Mouse (Mus musculus): ENCODE results near the gene St3gal5.

The St3gal5 gene

GRCm38 (mm10) chr6:72132671-72133214 lies 35.4 kb downstream of the St3gal5 start:
- DNase-seq (ENCODE audit: low read depth), result no peak

- peak; percentile 36 for DNase-seq (ENCODE audit: low read depth)
Measured at GRCm38 (mm10) chr6:72134850-72135515, 37.6 kb downstream of the St3gal5 start.

- DNase-seq (ENCODE audit: low read depth), result no peak
Measured at GRCm38 (mm10) chr6:72136016-72136415, 38.6 kb downstream of the St3gal5 start.

GRCm38 (mm10) chr6:72136543-72136942 lies 39.2 kb downstream of the St3gal5 start:
- DNase-seq (ENCODE audit: low read depth), result no peak

GRCm38 (mm10) chr6:72139508-72140193 lies 42.3 kb downstream of the St3gal5 start:
- no peak for DNase-seq (ENCODE audit: low read depth)

- DNase-seq (ENCODE audit: low read depth), result peak; percentile 35
Measured at GRCm38 (mm10) chr6:72140371-72140770, 43.0 kb downstream of the St3gal5 start.

GRCm38 (mm10) chr6:72141191-72141590 lies 43.8 kb downstream of the St3gal5 start:
- no peak for DNase-seq (ENCODE audit: low read depth)

GRCm38 (mm10) chr6:72142561-72142960 lies 45.2 kb downstream of the St3gal5 start:
- no peak for DNase-seq (ENCODE audit: low read depth)

GRCm38 (mm10) chr6:72144353-72144752 lies 47.0 kb downstream of the St3gal5 start:
- no peak for DNase-seq (ENCODE audit: low read depth)

GRCm38 (mm10) chr6:72146803-72147202 lies 49.4 kb downstream of the St3gal5 start:
- DNase-seq (ENCODE audit: low read depth), result no peak

GRCm38 (mm10) chr6:72148721-72149120 lies 51.3 kb downstream of the St3gal5 start:
- DNase-seq (ENCODE audit: low read depth), result no peak

- DNase-seq (ENCODE audit: low read depth), result no peak
Measured at GRCm38 (mm10) chr6:72149797-72150196, 52.4 kb downstream of the St3gal5 start.

- no peak for DNase-seq (ENCODE audit: low read depth)
Measured at GRCm38 (mm10) chr6:72152707-72153106, 55.3 kb downstream of the St3gal5 start.

- DNase-seq (ENCODE audit: low read depth), result no peak
Measured at GRCm38 (mm10) chr6:72153455-72153854, 56.1 kb downstream of the St3gal5 start.

GRCm38 (mm10) chr6:72154008-72154407 lies 56.6 kb downstream of the St3gal5 start:
- peak; percentile 73 for DNase-seq (ENCODE audit: low read depth)

- DNase-seq (ENCODE audit: low read depth), result no peak
Measured at GRCm38 (mm10) chr6:72154938-72155531, 57.6 kb downstream of the St3gal5 start.

GRCm38 (mm10) chr6:72155649-72156048 lies 58.3 kb downstream of the St3gal5 start:
- DNase-seq (ENCODE audit: low read depth), result no peak

- peak; percentile 40 for DNase-seq (ENCODE audit: low read depth)
Measured at GRCm38 (mm10) chr6:72158966-72159764, 61.8 kb downstream of the St3gal5 start.

- no peak for DNase-seq (ENCODE audit: low read depth)
Measured at GRCm38 (mm10) chr6:72159861-72160395, 62.5 kb downstream of the St3gal5 start.

- DNase-seq (ENCODE audit: low read depth), result no peak
Measured at GRCm38 (mm10) chr6:72160991-72161390, 63.6 kb downstream of the St3gal5 start.

GRCm38 (mm10) chr6:72161751-72162150 lies 64.4 kb downstream of the St3gal5 start:
- no peak for DNase-seq (ENCODE audit: low read depth)
